Mouse (Mus musculus): Measurements from ENCODE around the gene Il22ra2.

GRCm38 (mm10) chr10:19659953-19660352 is 38.2 kb downstream of the Il22ra2 start:
- TF ChIP-seq TAL1 (IDR thresholded peaks at IDR 0.05; ENCODE audit: low read length) (no peak), GATA1 (IDR thresholded peaks at IDR 0.05; ENCODE audit: low read length) (no peak)

Measured in erythroblast, embryonic 14.5 days (primary cell).